Mouse (Mus musculus): ENCODE results near the gene Pawr.

DNA sequence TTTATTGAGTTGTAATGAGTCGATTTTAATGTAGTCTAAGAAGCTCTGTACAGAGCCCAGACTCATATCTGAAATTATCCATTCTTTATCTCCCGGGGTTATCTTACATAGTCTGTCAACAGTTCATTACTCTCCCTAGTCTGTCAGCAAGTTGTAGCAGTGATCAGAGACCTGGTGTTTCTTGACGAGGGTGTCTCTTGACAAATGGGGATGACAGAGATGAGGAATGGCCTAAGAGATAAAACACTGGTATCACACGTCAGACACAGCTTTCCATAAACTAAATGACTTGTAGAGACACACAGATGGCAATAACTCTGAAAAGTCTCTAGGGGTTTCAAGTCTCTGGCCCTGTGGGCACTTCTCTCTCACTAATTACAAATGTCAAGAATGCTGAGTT, 62.4 kb downstream of the Pawr start:
- TF ChIP-seq POLR2A (IDR thresholded peaks at IDR 0.05; ENCODE audit: control insufficient read depth, extremely low read depth, insufficient read depth, low read length, poor library complexity) (no peak), CTCF (IDR thresholded peaks at IDR 0.05; ENCODE audit: borderline replicate concordance, control insufficient read depth, extremely low read depth, insufficient read depth, low read length, poor library complexity) (no peak)

Data from thymus, adult 2 months (tissue).